ENCODE assay signal across 23 mouse cellular contexts in genomic region chr5:32836976-32837375, GRCm38 (mm10). TPM values are rescaled to one million over a fixed set of nuclear protein-coding genes. Genes with fewer than 3 reads are reported as not detected.
DNase-seq lines count a peak whose midpoint lies in the region; ATAC-seq and TF ChIP-seq lines count a peak whose summit lies in the region.
"Had no signal": no experiment of that assay in that cellular context is flagged by ENCODE, and none has a peak within 500 bp of the region (broad histone marks: within the 10 kb centered on the region; RNA-seq: fewer than 3 reads in every experiment).

No protein-coding gene starts in this region.

- no peaks in the 10 kb centered on the region for H3K9me3 ChIP-seq in limb, embryonic 12.5 days
- no peaks in the 10 kb centered on the region for H3K9me3 ChIP-seq in limb, embryonic 10.5 days (replicated peaks)
- H3K9me3 ChIP-seq in hindbrain, embryonic 16.5 days (ENCODE audit: control insufficient read depth, low read length) = no peaks in the 10 kb centered on the region
- no peaks in the 10 kb centered on the region for H3K9me3 ChIP-seq in hindbrain, embryonic 13.5 days
- H3K9me3 ChIP-seq: embryonic facial prominence, embryonic 13.5 days; embryonic facial prominence, embryonic 15.5 days; forebrain, embryonic 10.5 days; forebrain, embryonic 12.5 days had no signal

- WGBS in cerebellum, adult 2 months = 12% methylated on average over 5 of the region's 5 CpGs
- WGBS in limb, embryonic 12.5 days = 85% methylated on average over 5 of the region's 5 CpGs
- 91% methylated on average over 5 of the region's 5 CpGs for WGBS in limb, embryonic 10.5 days
- 91% methylated on average over 5 of the region's 5 CpGs for WGBS in hindbrain, embryonic 16.5 days
- 91% methylated on average over 5 of the region's 5 CpGs for WGBS in hindbrain, embryonic 13.5 days

- no peak for TF ChIP-seq CTCF in cerebellum, adult 2 months (IDR thresholded peaks at IDR 0.05; ENCODE audit: borderline replicate concordance, insufficient read depth, low read depth, low read length)

- H3K4me1 ChIP-seq in cerebellum, adult 2 months (ENCODE audit: control insufficient read depth, insufficient read depth, low read length) = peaks cover 3% of the 10 kb centered on the region
- H3K4me1 ChIP-seq in limb, embryonic 12.5 days (replicated peaks) = no peaks in the 10 kb centered on the region
- H3K4me1 ChIP-seq in limb, embryonic 10.5 days = no peaks in the 10 kb centered on the region
- no peaks in the 10 kb centered on the region for H3K4me1 ChIP-seq in hindbrain, embryonic 16.5 days (ENCODE audit: control insufficient read depth, insufficient read depth, low read depth, low read length)
- no peaks in the 10 kb centered on the region for H3K4me1 ChIP-seq in hindbrain, embryonic 13.5 days (replicated peaks)
- H3K4me1 ChIP-seq: embryonic facial prominence, embryonic 13.5 days; embryonic facial prominence, embryonic 15.5 days; forebrain, embryonic 10.5 days; forebrain, embryonic 12.5 days had no signal

- peaks cover 92% of the 10 kb centered on the region for H3K36me3 ChIP-seq in limb, embryonic 12.5 days
- peaks cover 94% of the 10 kb centered on the region for H3K36me3 ChIP-seq in limb, embryonic 10.5 days
- peaks cover 23% of the 10 kb centered on the region for H3K36me3 ChIP-seq in hindbrain, embryonic 16.5 days (ENCODE audit: control insufficient read depth, insufficient read depth, low read length)
- peaks cover 84% of the 10 kb centered on the region for H3K36me3 ChIP-seq in hindbrain, embryonic 13.5 days

- no peak overlapping the region for H3K4me3 ChIP-seq in cerebellum, adult 2 months (replicated peaks; ENCODE audit: insufficient read depth, low read depth, low read length)
- no peak overlapping the region for H3K4me3 ChIP-seq in limb, embryonic 12.5 days (replicated peaks)
- H3K4me3 ChIP-seq in limb, embryonic 10.5 days = no peak overlapping the region
- H3K4me3 ChIP-seq in hindbrain, embryonic 16.5 days (ENCODE audit: low read length) = no peak overlapping the region
- no peak overlapping the region for H3K4me3 ChIP-seq in hindbrain, embryonic 13.5 days
- H3K4me3 ChIP-seq: embryonic facial prominence, embryonic 13.5 days; embryonic facial prominence, embryonic 15.5 days; erythroblast, embryonic 14.5 days; forebrain, embryonic 10.5 days; forebrain, embryonic 12.5 days had no signal

- no peak for TF ChIP-seq POLR2A in cerebellum, adult 2 months (IDR thresholded peaks at IDR 0.05; ENCODE audit: borderline replicate concordance, insufficient read depth, low read length)

- H3K27ac ChIP-seq in cerebellum, adult 2 months (ENCODE audit: insufficient read depth, low read length) = peak overlapping the region; percentile 7; the same call in 1 of the 2 replicates
- H3K27ac ChIP-seq in limb, embryonic 12.5 days = peak overlapping the region; percentile 5; the same call in 1 of the 2 replicates
- no peak overlapping the region for H3K27ac ChIP-seq in limb, embryonic 10.5 days
- no peak overlapping the region for H3K27ac ChIP-seq in hindbrain, embryonic 16.5 days (ENCODE audit: low read depth, low read length)
- H3K27ac ChIP-seq in hindbrain, embryonic 13.5 days = no peak overlapping the region
- H3K27ac ChIP-seq: embryonic facial prominence, embryonic 13.5 days; embryonic facial prominence, embryonic 15.5 days; forebrain, embryonic 10.5 days; forebrain, embryonic 12.5 days had no signal

- H3K4me2 ChIP-seq in limb, embryonic 12.5 days = no peak overlapping the region
- H3K4me2 ChIP-seq in hindbrain, embryonic 16.5 days (ENCODE audit: low read length) = no peak overlapping the region
- no peak overlapping the region for H3K4me2 ChIP-seq in hindbrain, embryonic 13.5 days
- H3K4me2 ChIP-seq: embryonic facial prominence, embryonic 13.5 days; embryonic facial prominence, embryonic 15.5 days; forebrain, embryonic 12.5 days had no signal

- no peak for ATAC-seq in limb, embryonic 12.5 days (ENCODE audit: insufficient number of reproducible peaks, insufficient read depth, low FRiP score, low TSS enrichment, low read depth)
- no peak for ATAC-seq in hindbrain, embryonic 16.5 days
- no peak for ATAC-seq in hindbrain, embryonic 13.5 days (ENCODE audit: low FRiP score)
- ATAC-seq: forebrain, embryonic 14.5 days; forebrain, embryonic 16.5 days had no signal

- no peaks in the 10 kb centered on the region for H3K27me3 ChIP-seq in cerebellum, adult 2 months (ENCODE audit: control insufficient read depth, insufficient read depth, low read length)
- H3K27me3 ChIP-seq in limb, embryonic 12.5 days = no peaks in the 10 kb centered on the region
- no peaks in the 10 kb centered on the region for H3K27me3 ChIP-seq in limb, embryonic 10.5 days (ENCODE audit: low read depth, poor library complexity, severe bottlenecking)
- H3K27me3 ChIP-seq in hindbrain, embryonic 16.5 days (replicated peaks; ENCODE audit: control insufficient read depth, insufficient read depth, low read length) = no peaks in the 10 kb centered on the region
- no peaks in the 10 kb centered on the region for H3K27me3 ChIP-seq in hindbrain, embryonic 13.5 days
- H3K27me3 ChIP-seq: embryonic facial prominence, embryonic 13.5 days; embryonic facial prominence, embryonic 15.5 days; forebrain, embryonic 12.5 days had no signal

- peak; percentile 30 to 60 for DNase-seq in cerebellum, adult 2 months
- DNase-seq in cerebellum, adult 11-12 months = no peak
- DNase-seq in limb, embryonic 10.5 days (ENCODE audit: low spot score) = no peak
- DNase-seq in adipocyte (ENCODE audit: low spot score) = peak; percentile 45
- peak; percentile 33 for DNase-seq in brain, adult 2 months (ENCODE audit: low read depth, low spot score)
- DNase-seq: adrenal gland, adult 8-10 months; adrenal gland, postnatal 14 days; adrenal gland, postnatal 36 days; cerebellum, adult 11 months; cerebellum, adult 9-10 months; embryo, embryonic 11 days had no signal

- no peak overlapping the region for H3K9ac ChIP-seq in limb, embryonic 12.5 days (replicated peaks)
- no peak overlapping the region for H3K9ac ChIP-seq in hindbrain, embryonic 16.5 days (ENCODE audit: low read depth, low read length)
- H3K9ac ChIP-seq in hindbrain, embryonic 13.5 days = no peak overlapping the region
- H3K9ac ChIP-seq: embryonic facial prominence, embryonic 13.5 days; embryonic facial prominence, embryonic 15.5 days; forebrain, embryonic 12.5 days had no signal

RNA-seq across cellular contexts. Expression of gene Gm20671, which starts 10.1 kb away (rescaled TPM):
- 1.3 and 1.4 TPM in 2 replicates for polyA plus RNA-seq in cerebellum, adult 2 months (2012; rRNA removed)
- polyA plus RNA-seq in limb, embryonic 12.5 days (2016; fragmentation: Nextera tagmentation; extraction: Ambion mirVana) = not detected in 2 replicates
- polyA plus RNA-seq in limb, embryonic 10.5 days (2016; fragmentation: Nextera tagmentation; extraction: Ambion mirVana) = not detected in 2 replicates
- polyA plus RNA-seq in hindbrain, embryonic 16.5 days (2015; fragmentation: Nextera tagmentation; extraction: Ambion mirVana) = 0.11 TPM in 1 of 2 replicates, not detected in the other
- polyA plus RNA-seq in hindbrain, embryonic 13.5 days (2015; fragmentation: Nextera tagmentation; extraction: Ambion mirVana) = not detected in 2 replicates
- polyA plus RNA-seq: embryonic facial prominence, embryonic 11.5 days; embryonic facial prominence, embryonic 13.5 days; embryonic facial prominence, embryonic 15.5 days; forebrain, embryonic 10.5 days; forebrain, embryonic 12.5 days; forebrain, embryonic 14.5 days; forebrain, embryonic 16.5 days; frontal cortex, adult 2 months had no signal

RNA-seq across cellular contexts. Expression of gene Prr14l, which starts 17.1 kb away (rescaled TPM):
- polyA plus RNA-seq in cerebellum, adult 2 months (2012; rRNA removed) = 18.4 and 19.0 TPM in 2 replicates
- polyA plus RNA-seq in limb, embryonic 12.5 days (2016; fragmentation: Nextera tagmentation; extraction: Ambion mirVana) = 15.3 and 15.8 TPM in 2 replicates
- polyA plus RNA-seq in limb, embryonic 10.5 days (2016; fragmentation: Nextera tagmentation; extraction: Ambion mirVana) = 20.7 and 21.8 TPM in 2 replicates
- polyA plus RNA-seq in hindbrain, embryonic 16.5 days (2015; fragmentation: Nextera tagmentation; extraction: Ambion mirVana) = 7.8 TPM in 2 replicates
- polyA plus RNA-seq in hindbrain, embryonic 13.5 days (2015; fragmentation: Nextera tagmentation; extraction: Ambion mirVana) = 12.2 and 15.5 TPM in 2 replicates

RNA-seq across cellular contexts. Expression of gene Depdc5, which starts 26.5 kb away (rescaled TPM):
- polyA plus RNA-seq in cerebellum, adult 2 months (2012; rRNA removed) = 45.8 and 47.4 TPM in 2 replicates
- 34.4 and 36.3 TPM in 2 replicates for polyA plus RNA-seq in limb, embryonic 12.5 days (2016; fragmentation: Nextera tagmentation; extraction: Ambion mirVana)
- 37.9 TPM in 2 replicates for polyA plus RNA-seq in limb, embryonic 10.5 days (2016; fragmentation: Nextera tagmentation; extraction: Ambion mirVana)
- 21.5 and 27.1 TPM in 2 replicates for polyA plus RNA-seq in hindbrain, embryonic 16.5 days (2015; fragmentation: Nextera tagmentation; extraction: Ambion mirVana)
- polyA plus RNA-seq in hindbrain, embryonic 13.5 days (2015; fragmentation: Nextera tagmentation; extraction: Ambion mirVana) = 28.6 and 31.4 TPM in 2 replicates

RNA-seq across cellular contexts. Expression of gene Pisd, which starts 51.5 kb away (rescaled TPM):
- 60.3 and 62.9 TPM in 2 replicates for polyA plus RNA-seq in cerebellum, adult 2 months (2012; rRNA removed)
- polyA plus RNA-seq in limb, embryonic 12.5 days (2016; fragmentation: Nextera tagmentation; extraction: Ambion mirVana) = 58.6 and 61.9 TPM in 2 replicates
- 77.7 and 80.1 TPM in 2 replicates for polyA plus RNA-seq in limb, embryonic 10.5 days (2016; fragmentation: Nextera tagmentation; extraction: Ambion mirVana)
- 94.9 and 99.7 TPM in 2 replicates for polyA plus RNA-seq in hindbrain, embryonic 16.5 days (2015; fragmentation: Nextera tagmentation; extraction: Ambion mirVana)
- 94.5 and 99.1 TPM in 2 replicates for polyA plus RNA-seq in hindbrain, embryonic 13.5 days (2015; fragmentation: Nextera tagmentation; extraction: Ambion mirVana)

Comparison
In these comparisons a context has a peak if more than half of its experiments do, and no peak if none do; other contexts are left out.
1. DNase-seq: peak in cerebellum, adult 2 months (2 of 2), adipocyte (single experiment) and brain, adult 2 months (single experiment); none in cerebellum, adult 11-12 months (single experiment) and limb, embryonic 10.5 days (single experiment).
2. H3K27ac ChIP-seq: peak in cerebellum, adult 2 months (single experiment) and limb, embryonic 12.5 days (single experiment); none in limb, embryonic 10.5 days (single experiment), hindbrain, embryonic 16.5 days (single experiment) and hindbrain, embryonic 13.5 days (single experiment).